Mouse (Mus musculus) liver, postnatal 0 days (tissue): ENCODE measurements around the gene Rapgef2. TPM values are rescaled to one million over a fixed set of nuclear protein-coding genes. Genes with fewer than 3 reads are reported as not detected.
A peak's percentile ranks its signal among the peaks of the same experiment; 100 is the strongest.
"Not testable (repeated sequence)": the region's sequence is repeated elsewhere in the genome, so short reads cannot be mapped to it uniquely, and the experiment has no call there.

Experiments
- ATAC-seq: fragments of 200-750 bp; cut with Nextera tagmentation; 2 replicates; pipeline ENCODE4 v1.8.0; 2017; ENCODE audit warnings: mild to moderate bottlenecking, moderate library complexity
- DNase-seq: peaks from one replicate; pipeline ENCODE4 v3.0.0-alpha.2; 2016
- H3K27ac ChIP-seq: fragments of 300-500 bp; sonication (generic); 2 replicates; pipeline ENCODE4 v1.5.1; 2014; ENCODE audit warnings: antibody characterized with exemption, moderate library complexity, mild to moderate bottlenecking, low read depth
- H3K27me3 ChIP-seq: fragments of 300-500 bp; sonication (generic); 2 replicates; pipeline ENCODE4 v1.6.1; 2014; ENCODE audit warnings: low read length, control low read depth, mixed read lengths; ENCODE audit not compliant: insufficient read depth
- H3K36me3 ChIP-seq: fragments of 300-500 bp; sonication (generic); replicated peaks from 2 replicates; pipeline ENCODE4 v1.6.1; 2014; ENCODE audit warnings: mild to moderate bottlenecking, control low read depth, low read length, moderate library complexity, mixed read lengths; ENCODE audit not compliant: insufficient read depth
- H3K4me1 ChIP-seq: fragments of 300-500 bp; sonication (generic); 2 replicates; pipeline ENCODE4 v1.6.1; 2014; ENCODE audit warnings: antibody characterized with exemption, mild to moderate bottlenecking, control low read depth; ENCODE audit not compliant: insufficient read depth
- H3K4me2 ChIP-seq: fragments of 300-500 bp; sonication (generic); 2 replicates; pipeline ENCODE4 v1.6.1; 2014; ENCODE audit warnings: low read depth, mild to moderate bottlenecking, low read length, moderate library complexity, mixed read lengths
- H3K4me3 ChIP-seq: fragments of 300-500 bp; sonication (generic); 2 replicates; pipeline ENCODE4 v1.5.1; 2014; ENCODE audit warnings: low read depth, low read length
- H3K9ac ChIP-seq: fragments of 300-500 bp; sonication (generic); replicated peaks from 2 replicates; pipeline ENCODE4 v1.6.1; 2014; ENCODE audit warnings: mild to moderate bottlenecking, moderate library complexity
- H3K9me3 ChIP-seq: fragments of 300-500 bp; sonication (generic); 2 replicates; pipeline ENCODE4 v1.6.1; 2016; ENCODE audit warnings: mild to moderate bottlenecking, control low read depth, low read length, mixed read lengths
- CTCF ChIP-seq: sonication (generic); IDR thresholded peaks from 2 replicates; pipeline ENCODE4 v1.5.1; 2016; ENCODE audit warnings: antibody characterized with exemption, low read depth
- EP300 ChIP-seq: IDR thresholded peaks from 2 replicates; pipeline ENCODE4 v1.6.1; 2016; ENCODE audit warnings: antibody characterized with exemption, low read depth, mild to moderate bottlenecking
- WGBS: fragments of 180-500 bp; shearing (Covaris S2); extraction: QIAGEN DNeasy Blood & Tissue Kit; methylation state at CpG from one replicate; pipeline ENCODE4 v1.1.7; 2014; ENCODE audit not compliant: insufficient replicate concordance; 5-methylcytosine and 5-hydroxymethylcytosine counted together
- polyA plus RNA-seq: library from polyadenylated mRNA; unstranded; fragments of >200 nt; fragmentation: Nextera tagmentation; extraction: Ambion mirVana; gene quantifications from 2 replicates; pipeline ENCODE4 v1.2.1, GENCODE M21; 2015

Gene Rapgef2
- polyA plus RNA-seq, 1 experiment from 2014 or later, result 1.8 TPM

- TF ChIP-seq CTCF, result no peak
- no peak for TF ChIP-seq EP300
- 0 out of 2 replicates have a peak, but pooled peaks have one; percentile 13 for ATAC-seq
- 0 out of 2 replicates have a peak overlapping the region, but pooled peaks have one; percentile 23 for H3K9ac ChIP-seq
- H3K4me2 ChIP-seq, result peak overlapping the region; percentile 57
- WGBS, result 46% methylated on average over 6 of the region's 6 CpGs
- H3K36me3 ChIP-seq, result no peaks in the 10 kb centered on the region
- no peak for DNase-seq
- peak overlapping the region; percentile 80 for H3K27ac ChIP-seq
- H3K27me3 ChIP-seq, result no peaks in the 10 kb centered on the region
- 0 out of 2 replicates have a peak overlapping the region, but pooled peaks have one; percentile 18 for H3K4me3 ChIP-seq
- H3K9me3 ChIP-seq, result no peaks in the 10 kb centered on the region
- H3K4me1 ChIP-seq, result peaks cover 20% of the 10 kb centered on the region
Measured at GRCm38 (mm10) chr3:79178070-79178469, 108.2 kb downstream of the Rapgef2 start.

- DNase-seq (no peak), ATAC-seq (no peak)
- WGBS, result 52% methylated on average over 8 of the region's 8 CpGs
- Histone ChIP-seq H3K4me3 (no peak overlapping the region), H3K9ac (no peak overlapping the region), H3K27ac (peak overlapping the region; percentile 80), H3K36me3 (no peaks in the 10 kb centered on the region), H3K9me3 (no peaks in the 10 kb centered on the region), H3K4me1 (peaks cover 20% of the 10 kb centered on the region), H3K4me2 (peak overlapping the region; percentile 57), H3K27me3 (no peaks in the 10 kb centered on the region)
- TF ChIP-seq EP300 (no peak), CTCF (no peak)
Measured at GRCm38 (mm10) chr3:79177136-79177870, 109.0 kb downstream of the Rapgef2 start.

DNA sequence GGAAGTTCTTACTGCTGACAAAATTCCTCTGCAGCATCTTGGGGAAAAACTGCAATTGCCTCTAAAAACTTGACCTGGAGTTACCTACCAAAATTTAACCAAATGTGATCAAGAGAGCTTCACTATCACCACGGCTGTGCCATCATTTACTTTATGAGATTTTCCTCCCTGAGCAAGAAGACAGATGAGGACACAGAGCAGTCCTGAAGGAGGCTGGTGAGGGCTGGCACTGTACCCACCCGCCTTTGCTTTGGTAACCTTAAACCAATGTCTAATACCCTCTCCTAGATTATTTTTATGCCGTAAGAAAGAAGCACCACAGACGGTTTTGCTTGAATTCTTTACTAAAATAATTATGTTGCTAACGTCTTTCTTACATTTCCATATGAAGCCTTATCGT, 112.1 kb downstream of the Rapgef2 start:
- Histone ChIP-seq H3K27ac (no peak overlapping the region), H3K4me2 (no peak overlapping the region), H3K27me3 (no peaks in the 10 kb centered on the region), H3K9me3 (no peaks in the 10 kb centered on the region), H3K9ac (no peak overlapping the region), H3K4me1 (peaks cover 17% of the 10 kb centered on the region), H3K4me3 (no peak overlapping the region), H3K36me3 (peaks cover 4% of the 10 kb centered on the region; the same call in 1 of the 2 replicates)
- no peak for DNase-seq
- TF ChIP-seq CTCF (no peak), EP300 (no peak)
- 77% methylated on average over 6 of the region's 6 CpGs for WGBS
- no peak for ATAC-seq

GRCm38 (mm10) chr3:79173291-79173690, 113.0 kb downstream of the Rapgef2 start:
- Histone ChIP-seq H3K9ac (no peak overlapping the region), H3K4me3 (no peak overlapping the region), H3K9me3 (no peaks in the 10 kb centered on the region), H3K27ac (peak overlapping the region; percentile 34; the same call in 1 of the 2 replicates), H3K4me1 (peaks cover 13% of the 10 kb centered on the region), H3K36me3 (peaks cover 4% of the 10 kb centered on the region; the same call in 1 of the 2 replicates), H3K27me3 (no peaks in the 10 kb centered on the region), H3K4me2 (no peak overlapping the region)
- TF ChIP-seq EP300 (no peak), CTCF (no peak)
- ATAC-seq, result peak; percentile 71
- no peak for DNase-seq
- WGBS, result 75% methylated on average over 5 of the region's 5 CpGs

- DNase-seq, H3K36me3 ChIP-seq, H3K4me3 ChIP-seq, ATAC-seq, H3K4me1 ChIP-seq, H3K27me3 ChIP-seq, H3K9me3 ChIP-seq, H3K9ac ChIP-seq, H3K27ac ChIP-seq, H3K4me2 ChIP-seq: not testable (repeated sequence)
- 72% methylated on average over 8 of the region's 8 CpGs for WGBS
Measured at GRCm38 (mm10) chr3:79171146-79171545, 115.2 kb downstream of the Rapgef2 start.

GRCm38 (mm10) chr3:79168168-79168827, 118.0 kb downstream of the Rapgef2 start:
- Histone ChIP-seq H3K9ac (no peak overlapping the region), H3K27ac (no peak overlapping the region), H3K9me3 (no peaks in the 10 kb centered on the region), H3K27me3 (no peaks in the 10 kb centered on the region), H3K4me1 (peaks cover 6% of the 10 kb centered on the region), H3K36me3 (peaks cover 4% of the 10 kb centered on the region; the same call in 1 of the 2 replicates), H3K4me2 (no peak overlapping the region), H3K4me3 (no peak overlapping the region)
- DNase-seq (no peak), ATAC-seq (no peak)
- no peak for TF ChIP-seq EP300
- no peak for TF ChIP-seq CTCF
- 34% methylated on average over 2 of the region's 2 CpGs for whole genome bisulfite sequencing
